Comparison of ENCODE assay signal across 8 mouse cellular contexts in genomic region chr5:106964513-106965014, GRCm38 (mm10). TPM values are rescaled to one million over a fixed set of nuclear protein-coding genes. Genes with fewer than 3 reads are reported as not detected.
DNase-seq lines count a peak whose midpoint lies in the region; ATAC-seq lines count a peak whose summit lies in the region.

No protein-coding gene starts in this region.

- H3K9me3 ChIP-seq in forebrain, embryonic 10.5 days, result no peaks in the 10 kb centered on the region
- H3K9me3 ChIP-seq in liver, embryonic 11.5 days (ENCODE audit: control insufficient read depth, low read length), result 0 out of 2 replicates have a peak, but pooled peaks cover 2% of the 10 kb centered on the region
- H3K9me3 ChIP-seq in stomach, embryonic 15.5 days, result no peaks in the 10 kb centered on the region

- H3K36me3 ChIP-seq in forebrain, embryonic 10.5 days (replicated peaks), result peaks cover 37% of the 10 kb centered on the region
- peaks cover 10% of the 10 kb centered on the region; the same call in 1 of the 2 replicates for H3K36me3 ChIP-seq in liver, embryonic 11.5 days (ENCODE audit: control insufficient read depth, insufficient read depth, low read length)
- 0 out of 2 replicates have a peak, but pooled peaks cover 8% of the 10 kb centered on the region for H3K36me3 ChIP-seq in stomach, embryonic 15.5 days

- peaks cover 27% of the 10 kb centered on the region for H3K4me1 ChIP-seq in forebrain, embryonic 10.5 days
- peaks cover 3% of the 10 kb centered on the region; the same call in 1 of the 2 replicates for H3K4me1 ChIP-seq in liver, embryonic 11.5 days (replicated peaks; ENCODE audit: control insufficient read depth, insufficient read depth, low read length)
- peaks cover 10% of the 10 kb centered on the region for H3K4me1 ChIP-seq in stomach, embryonic 15.5 days

- DNase-seq in embryo, embryonic 10 days (ENCODE audit: low spot score), result peak; percentile 49
- DNase-seq in embryo, embryonic 9.5 days (ENCODE audit: extremely low spot score), result no peak
- DNase-seq in forebrain, embryonic 10.5 days (ENCODE audit: extremely low spot score, low spot score), result no peak
- DNase-seq in liver, embryonic 11.5 days (ENCODE audit: low spot score), result no peak
- DNase-seq in kidney, adult 11 months, result no peak
- no peak for DNase-seq in ovary, postnatal 14 days (ENCODE audit: low spot score)

- under 1% methylated on average over 41 of the region's 41 CpGs for WGBS in forebrain, embryonic 10.5 days
- under 1% methylated on average over 41 of the region's 41 CpGs for WGBS in liver, embryonic 11.5 days
- under 1% methylated on average over 41 of the region's 41 CpGs for WGBS in stomach, embryonic 15.5 days

- peak overlapping the region; percentile 94 for H3K27ac ChIP-seq in forebrain, embryonic 10.5 days
- H3K27ac ChIP-seq in liver, embryonic 11.5 days (ENCODE audit: low read depth, low read length), result peak overlapping the region; percentile 79; the same call in 1 of the 2 replicates
- peak overlapping the region; percentile 71 for H3K27ac ChIP-seq in stomach, embryonic 15.5 days

- no peaks in the 10 kb centered on the region for H3K27me3 ChIP-seq in forebrain, embryonic 10.5 days (ENCODE audit: poor library complexity, severe bottlenecking)
- no peaks in the 10 kb centered on the region for H3K27me3 ChIP-seq in liver, embryonic 11.5 days (replicated peaks; ENCODE audit: control insufficient read depth, insufficient read depth, low read length)
- H3K27me3 ChIP-seq in stomach, embryonic 15.5 days (replicated peaks), result no peaks in the 10 kb centered on the region

- peak overlapping the region; percentile 93 for H3K9ac ChIP-seq in liver, embryonic 11.5 days (ENCODE audit: low read depth, low read length)
- H3K9ac ChIP-seq in stomach, embryonic 15.5 days, result peak overlapping the region; percentile 55

- peak overlapping the region; percentile 89 for H3K4me3 ChIP-seq in forebrain, embryonic 10.5 days
- H3K4me3 ChIP-seq in liver, embryonic 11.5 days (ENCODE audit: low read depth, low read length), result peak overlapping the region; percentile 97
- H3K4me3 ChIP-seq in stomach, embryonic 15.5 days (replicated peaks), result peak overlapping the region; percentile 72

- peak; percentile 80 for ATAC-seq in CD4-positive, CD25-positive, alpha-beta regulatory T cell, adult 4 months
- ATAC-seq in liver, embryonic 11.5 days (replicated peaks; ENCODE audit: low FRiP score), result peak; percentile 87
- ATAC-seq in stomach, embryonic 15.5 days (ENCODE audit: insufficient read depth, low FRiP score, low read depth), result peak; percentile 88

- H3K4me2 ChIP-seq in liver, embryonic 11.5 days, result peak overlapping the region; percentile 88
- H3K4me2 ChIP-seq in stomach, embryonic 15.5 days, result peak overlapping the region; percentile 76

RNA-seq across cellular contexts. Expression of gene Cdc7, which starts 0.4 kb away (rescaled TPM):
- 10 to 100 TPM; 19.1 to 23.9 TPM for polyA plus RNA-seq in CD4-positive, CD25-positive, alpha-beta regulatory T cell, adult 4 months (2017; shearing (Covaris generic))
- 62.5 and 69.4 TPM in 2 replicates for polyA plus RNA-seq in forebrain, embryonic 10.5 days (2016; fragmentation: Nextera tagmentation; extraction: Ambion mirVana)
- 55.0 and 55.3 TPM in 2 replicates for polyA plus RNA-seq in liver, embryonic 11.5 days (2014; fragmentation: Nextera tagmentation; extraction: Ambion mirVana)
- polyA plus RNA-seq in stomach, embryonic 15.5 days (2015; fragmentation: Nextera tagmentation; extraction: Ambion mirVana), result 42.9 and 45.4 TPM in 2 replicates

RNA-seq across cellular contexts. Expression of gene Hfm1, which starts 38.4 kb away (rescaled TPM):
- polyA plus RNA-seq in CD4-positive, CD25-positive, alpha-beta regulatory T cell, adult 4 months (2017; shearing (Covaris generic)), result not detected
- polyA plus RNA-seq in forebrain, embryonic 10.5 days (2016; fragmentation: Nextera tagmentation; extraction: Ambion mirVana), result 3.9 and 5.1 TPM in 2 replicates
- 0.41 and 0.78 TPM in 2 replicates for polyA plus RNA-seq in liver, embryonic 11.5 days (2014; fragmentation: Nextera tagmentation; extraction: Ambion mirVana)
- 0.71 and 1.1 TPM in 2 replicates for polyA plus RNA-seq in stomach, embryonic 15.5 days (2015; fragmentation: Nextera tagmentation; extraction: Ambion mirVana)
